Mouse (Mus musculus): Measurements from ENCODE around the gene Rmdn2. TPM values are rescaled to one million over a fixed set of nuclear protein-coding genes. Genes with fewer than 3 reads are reported as not detected.

Rmdn2 gene
- polyA plus RNA-seq, 1 experiment from 2014 or later: 7.2 TPM

DNA sequence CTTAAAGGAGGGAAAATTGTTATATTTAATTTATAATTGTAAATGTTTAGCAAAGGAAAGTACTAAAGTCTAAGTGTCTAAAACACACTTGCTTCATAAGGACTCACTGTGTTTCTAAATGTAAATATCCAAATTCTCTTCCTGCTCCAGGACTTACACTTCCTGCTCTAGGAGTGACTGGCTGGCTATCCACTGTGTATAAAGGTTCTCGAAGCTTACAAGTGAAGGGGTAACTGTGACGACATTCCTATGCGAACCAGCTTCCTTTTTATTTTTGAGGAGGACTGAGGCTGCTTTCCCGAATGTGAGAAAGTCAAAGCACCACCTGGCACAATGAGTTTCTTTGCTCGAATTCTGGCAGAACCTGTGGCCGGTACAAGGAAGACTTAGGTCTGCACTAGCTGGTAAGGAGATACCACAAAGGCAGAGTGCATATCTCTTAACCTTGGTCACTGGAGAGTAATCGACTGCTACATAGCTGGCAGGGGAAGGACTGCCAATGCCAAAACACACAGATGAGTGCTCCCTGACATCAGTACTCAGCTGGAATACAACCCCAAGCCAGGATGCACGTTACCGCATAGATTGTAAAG is 1.4 kb upstream of the Rmdn2 start:
- WGBS: 66% methylated on average over 9 of the region's 9 CpGs
- Histone ChIP-seq H3K27ac (replicated peaks) (no peak overlapping the region), H3K9me3 (ENCODE audit: control insufficient read depth, low read length) (no peaks in the 10 kb centered on the region), H3K9ac (ENCODE audit: low read length) (no peak overlapping the region), H3K36me3 (ENCODE audit: control insufficient read depth, insufficient read depth, low read length) (no peaks in the 10 kb centered on the region), H3K4me1 (replicated peaks; ENCODE audit: control insufficient read depth, insufficient read depth) (no peaks in the 10 kb centered on the region), H3K4me3 (ENCODE audit: low read depth, low read length) (no peak overlapping the region), H3K4me2 (replicated peaks; ENCODE audit: low read depth) (no peak overlapping the region), H3K27me3 (ENCODE audit: control insufficient read depth, insufficient read depth, low read length) (no peaks in the 10 kb centered on the region)
- no peak for TF ChIP-seq EP300 (optimal IDR thresholded peaks at IDR 0.05)
- no peak for TF ChIP-seq CTCF (IDR thresholded peaks at IDR 0.05; ENCODE audit: low read depth)
- ATAC-seq (ENCODE audit: low FRiP score, low TSS enrichment) (peak; percentile 86), DNase-seq (ENCODE audit: low spot score) (no peak)

DNA sequence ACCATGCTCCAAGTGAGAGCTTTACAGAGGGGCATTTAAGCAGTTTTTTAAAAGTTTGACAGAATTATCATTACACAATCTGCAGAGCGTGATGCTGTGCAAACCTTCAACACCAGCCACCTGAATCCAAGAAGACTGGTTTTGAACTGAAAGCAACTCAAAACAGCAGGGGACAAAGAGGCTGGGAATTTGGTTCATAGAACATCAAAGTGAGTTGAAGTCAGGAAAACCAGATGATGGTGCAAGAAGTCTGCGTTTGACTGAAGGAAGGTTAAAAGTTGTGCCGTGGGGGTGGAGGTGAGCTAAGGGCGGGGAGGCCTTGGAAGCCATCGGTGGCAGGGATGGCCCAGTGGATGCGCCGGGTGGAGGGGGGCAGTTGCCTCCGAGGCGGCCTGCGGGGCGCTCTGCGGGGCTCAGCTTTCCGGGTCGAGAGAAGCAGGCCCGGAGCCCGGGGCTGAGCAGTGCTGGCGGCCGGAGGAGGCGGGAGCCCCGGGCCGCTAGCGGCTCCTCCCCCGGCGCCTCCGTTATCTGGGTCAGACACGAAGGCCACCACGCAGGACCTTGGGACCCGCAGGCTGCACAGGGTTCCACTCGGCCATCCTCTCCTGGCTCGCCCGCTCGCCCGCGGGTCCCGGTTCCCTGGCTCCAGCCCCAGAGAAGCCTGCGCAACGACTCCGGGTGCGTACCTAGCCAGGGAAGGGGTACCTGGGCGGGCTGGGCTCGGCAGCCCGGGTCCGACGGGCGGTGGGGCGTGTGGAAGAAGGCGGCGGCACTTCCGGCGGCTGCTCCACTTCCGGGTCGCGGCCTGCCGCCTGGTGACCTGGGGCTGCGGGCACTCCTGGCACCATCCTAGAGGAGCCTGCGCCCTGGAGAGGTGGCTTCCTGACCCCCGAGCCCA is 3.3 kb downstream of the Rmdn2 start:
- no peaks in the 10 kb centered on the region for H3K9me3 ChIP-seq (ENCODE audit: control insufficient read depth, low read length)
- H3K4me1 ChIP-seq (replicated peaks; ENCODE audit: control insufficient read depth, insufficient read depth): no peaks in the 10 kb centered on the region
- ATAC-seq (ENCODE audit: low FRiP score, low TSS enrichment) (peak; percentile 92), DNase-seq (ENCODE audit: low spot score) (peak; percentile 75)
- no peaks in the 10 kb centered on the region for H3K36me3 ChIP-seq (ENCODE audit: control insufficient read depth, insufficient read depth, low read length)
- peak overlapping the region; percentile 77 for H3K4me3 ChIP-seq (ENCODE audit: low read depth, low read length)
- H3K4me2 ChIP-seq (replicated peaks; ENCODE audit: low read depth): peak overlapping the region; percentile 83
- H3K27ac ChIP-seq (replicated peaks): peak overlapping the region; percentile 86
- no peak for TF ChIP-seq EP300 (optimal IDR thresholded peaks at IDR 0.05)
- no peak for TF ChIP-seq CTCF (IDR thresholded peaks at IDR 0.05; ENCODE audit: low read depth)
- WGBS: 2% methylated on average over 44 of the region's 57 CpGs
- H3K27me3 ChIP-seq (ENCODE audit: control insufficient read depth, insufficient read depth, low read length): no peaks in the 10 kb centered on the region
- peak overlapping the region; percentile 95 for H3K9ac ChIP-seq (ENCODE audit: low read length)

DNA sequence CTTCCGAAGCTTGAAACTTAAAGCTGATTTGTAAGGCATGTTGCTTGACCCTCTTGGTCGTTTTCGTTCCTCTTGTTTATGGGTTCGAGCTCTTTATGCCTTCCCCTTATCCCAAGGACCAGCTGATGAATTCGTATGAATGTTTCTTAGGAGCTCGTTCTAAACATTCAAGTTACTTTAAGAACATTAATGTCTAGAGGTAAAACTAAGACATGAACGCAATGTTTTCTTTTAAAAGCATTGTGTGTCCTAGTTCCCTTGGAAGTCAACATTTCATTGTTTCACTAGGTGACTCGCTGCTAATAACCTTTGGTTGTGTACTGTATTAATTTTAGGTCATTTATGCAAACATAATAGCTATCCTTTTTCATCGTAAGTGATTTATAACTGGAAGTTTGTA is 4.2 kb downstream of the Rmdn2 start:
- Histone ChIP-seq H3K4me2 (replicated peaks; ENCODE audit: low read depth) (peak overlapping the region; percentile 83; the same call in 1 of the 2 replicates), H3K27ac (replicated peaks) (no peak overlapping the region), H3K4me3 (ENCODE audit: low read depth, low read length) (no peak overlapping the region), H3K9ac (ENCODE audit: low read length) (no peak overlapping the region), H3K9me3 (ENCODE audit: control insufficient read depth, low read length) (no peaks in the 10 kb centered on the region), H3K27me3 (ENCODE audit: control insufficient read depth, insufficient read depth, low read length) (no peaks in the 10 kb centered on the region), H3K36me3 (ENCODE audit: control insufficient read depth, insufficient read depth, low read length) (no peaks in the 10 kb centered on the region), H3K4me1 (replicated peaks; ENCODE audit: control insufficient read depth, insufficient read depth) (no peaks in the 10 kb centered on the region)
- WGBS: 83% methylated on average over 9 of the region's 9 CpGs
- no peak for ATAC-seq (ENCODE audit: low FRiP score, low TSS enrichment)
- DNase-seq (ENCODE audit: low spot score): no peak
- TF ChIP-seq CTCF (IDR thresholded peaks at IDR 0.05; ENCODE audit: low read depth) (no peak), EP300 (optimal IDR thresholded peaks at IDR 0.05) (no peak)

- TF ChIP-seq CTCF (IDR thresholded peaks at IDR 0.05; ENCODE audit: low read depth) (no peak), EP300 (optimal IDR thresholded peaks at IDR 0.05) (no peak)
- 89% methylated on average over 4 of the region's 4 CpGs for WGBS
- H3K4me1 ChIP-seq (replicated peaks; ENCODE audit: control insufficient read depth, insufficient read depth): no peaks in the 10 kb centered on the region
- H3K27ac ChIP-seq (replicated peaks): no peak overlapping the region
- H3K4me2 ChIP-seq (replicated peaks; ENCODE audit: low read depth): no peak overlapping the region
- no peaks in the 10 kb centered on the region for H3K36me3 ChIP-seq (ENCODE audit: control insufficient read depth, insufficient read depth, low read length)
- H3K4me3 ChIP-seq (ENCODE audit: low read depth, low read length): no peak overlapping the region
- H3K9ac ChIP-seq (ENCODE audit: low read length): no peak overlapping the region
- no peak for DNase-seq (ENCODE audit: low spot score)
- no peaks in the 10 kb centered on the region for H3K27me3 ChIP-seq (ENCODE audit: control insufficient read depth, insufficient read depth, low read length)
- no peaks in the 10 kb centered on the region for H3K9me3 ChIP-seq (ENCODE audit: control insufficient read depth, low read length)
- ATAC-seq (ENCODE audit: low FRiP score, low TSS enrichment): no peak
Measured at GRCm38 (mm10) chr17:79616621-79617020, 5.0 kb downstream of the Rmdn2 start.

DNA sequence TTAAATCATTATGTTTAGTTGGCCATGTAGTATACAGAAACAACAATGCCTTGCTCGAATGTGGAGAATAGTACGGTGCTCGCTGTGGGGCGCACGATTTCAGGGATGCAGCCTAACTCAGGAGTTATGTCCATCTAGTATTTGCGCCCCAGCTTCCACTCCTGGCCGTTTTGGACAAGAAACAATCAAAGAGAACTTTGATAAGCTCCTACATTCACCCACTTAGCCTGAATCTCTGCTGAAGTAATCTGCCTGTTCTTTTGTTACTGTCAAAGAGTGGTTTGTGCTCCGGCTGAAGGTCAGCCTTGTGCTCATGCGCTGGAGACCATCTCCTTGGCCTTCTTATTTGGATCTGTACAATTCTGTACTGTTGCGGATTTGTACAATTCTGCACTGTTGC is 6.8 kb downstream of the Rmdn2 start:
- DNase-seq (ENCODE audit: low spot score): no peak
- Histone ChIP-seq H3K27me3 (ENCODE audit: control insufficient read depth, insufficient read depth, low read length) (no peaks in the 10 kb centered on the region), H3K4me1 (replicated peaks; ENCODE audit: control insufficient read depth, insufficient read depth) (no peaks in the 10 kb centered on the region), H3K9me3 (ENCODE audit: control insufficient read depth, low read length) (no peaks in the 10 kb centered on the region), H3K4me2 (replicated peaks; ENCODE audit: low read depth) (no peak overlapping the region), H3K9ac (ENCODE audit: low read length) (no peak overlapping the region), H3K27ac (replicated peaks) (no peak overlapping the region), H3K4me3 (ENCODE audit: low read depth, low read length) (no peak overlapping the region), H3K36me3 (ENCODE audit: control insufficient read depth, insufficient read depth, low read length) (no peaks in the 10 kb centered on the region)
- WGBS: 88% methylated on average over 10 of the region's 10 CpGs
- no peak for ATAC-seq (ENCODE audit: low FRiP score, low TSS enrichment)
- TF ChIP-seq EP300 (optimal IDR thresholded peaks at IDR 0.05) (no peak), CTCF (IDR thresholded peaks at IDR 0.05; ENCODE audit: low read depth) (no peak)

DNA sequence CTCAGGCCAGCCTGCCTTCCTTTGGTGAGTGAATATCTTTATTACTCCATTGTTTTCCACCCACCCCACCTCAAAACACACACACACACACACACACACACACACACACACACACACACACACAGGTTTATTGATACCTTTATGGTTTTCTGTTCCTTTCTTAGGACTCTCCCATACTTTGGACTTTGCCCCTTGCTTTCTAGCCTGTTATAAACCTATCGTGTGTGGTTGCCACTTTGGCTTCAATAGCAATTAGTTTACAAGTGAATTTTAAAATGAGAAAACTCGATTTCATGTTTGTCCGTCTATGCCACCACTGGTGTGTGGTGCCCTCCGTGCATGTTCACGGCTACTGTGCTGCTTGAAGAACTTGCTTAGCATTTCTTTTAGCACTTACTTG is 7.3 kb downstream of the Rmdn2 start:
- no peak for DNase-seq (ENCODE audit: low spot score)
- Histone ChIP-seq H3K27me3 (ENCODE audit: control insufficient read depth, insufficient read depth, low read length) (no peaks in the 10 kb centered on the region), H3K4me2 (replicated peaks; ENCODE audit: low read depth) (no peak overlapping the region), H3K36me3 (ENCODE audit: control insufficient read depth, insufficient read depth, low read length) (no peaks in the 10 kb centered on the region), H3K9ac (ENCODE audit: low read length) (no peak overlapping the region), H3K27ac (replicated peaks) (no peak overlapping the region), H3K4me3 (ENCODE audit: low read depth, low read length) (no peak overlapping the region), H3K4me1 (replicated peaks; ENCODE audit: control insufficient read depth, insufficient read depth) (no peaks in the 10 kb centered on the region), H3K9me3 (ENCODE audit: control insufficient read depth, low read length) (no peaks in the 10 kb centered on the region)
- WGBS: 82% methylated on average over 5 of the region's 5 CpGs
- TF ChIP-seq CTCF (IDR thresholded peaks at IDR 0.05; ENCODE audit: low read depth) (no peak), EP300 (optimal IDR thresholded peaks at IDR 0.05) (no peak)
- ATAC-seq (ENCODE audit: low FRiP score, low TSS enrichment): no peak

Measured in stomach, postnatal 0 days (tissue).